Mouse (Mus musculus): ENCODE results near the gene Wdr59.

GRCm38 (mm10) chr8:111424646-111425045 is 97.2 kb downstream of the Wdr59 start:
- TF ChIP-seq CTCF (IDR thresholded peaks at IDR 0.05; ENCODE audit: insufficient read depth, low read depth, low read length) (no peak), POLR2A (IDR thresholded peaks at IDR 0.05; ENCODE audit: insufficient read depth, low read depth, low read length) (no peak)
